Mouse (Mus musculus) right cerebral cortex, adult 2 months (tissue): ENCODE results near the gene Pgm2l1.
"Not testable (repeated sequence)": the region's sequence is repeated elsewhere in the genome, so short reads cannot be mapped to it uniquely, and the experiment has no call there.

Experiments used
- DNase-seq, 2 experiments: peaks; one replicate each; pipeline ENCODE4 v3.0.0; 2021 to 2022; ENCODE audit warnings: low spot score in 2 of 2

The Pgm2l1 gene

GRCm38 (mm10) chr7:100228957-100229356 lies 1.8 kb downstream of the Pgm2l1 start:
- DNase-seq: no peak

- DNase-seq: no peak
Observed at GRCm38 (mm10) chr7:100230646-100231045, 3.5 kb downstream of the Pgm2l1 start.

GRCm38 (mm10) chr7:100231661-100232060 lies 4.5 kb downstream of the Pgm2l1 start:
- no peak for DNase-seq

GRCm38 (mm10) chr7:100233681-100234080 lies 6.5 kb downstream of the Pgm2l1 start:
- DNase-seq: no peak

GRCm38 (mm10) chr7:100234264-100234885 lies 7.2 kb downstream of the Pgm2l1 start:
- DNase-seq: peak; percentile 43 to 56

GRCm38 (mm10) chr7:100238271-100238670 lies 11.1 kb downstream of the Pgm2l1 start:
- DNase-seq: no peak

DNA sequence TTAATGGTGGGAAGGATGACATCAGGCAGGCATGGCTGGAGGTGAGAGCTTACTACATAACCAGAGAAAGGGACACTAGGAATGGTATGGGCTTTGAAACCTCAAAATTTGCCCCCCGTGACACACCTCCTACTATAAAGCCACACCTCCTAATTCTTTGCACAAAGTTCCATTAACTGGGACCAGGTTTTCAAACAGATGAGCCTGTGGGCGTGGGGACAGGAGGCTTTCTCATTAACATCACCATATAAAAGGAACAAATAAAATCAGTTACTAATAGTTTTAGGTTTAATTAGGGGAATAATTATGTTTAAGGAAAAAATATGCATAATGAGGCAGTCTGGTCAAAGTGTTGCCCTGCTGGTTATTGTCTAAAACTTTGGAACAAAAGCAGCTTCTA lies 13.4 kb downstream of the Pgm2l1 start:
- no peak for DNase-seq

DNA sequence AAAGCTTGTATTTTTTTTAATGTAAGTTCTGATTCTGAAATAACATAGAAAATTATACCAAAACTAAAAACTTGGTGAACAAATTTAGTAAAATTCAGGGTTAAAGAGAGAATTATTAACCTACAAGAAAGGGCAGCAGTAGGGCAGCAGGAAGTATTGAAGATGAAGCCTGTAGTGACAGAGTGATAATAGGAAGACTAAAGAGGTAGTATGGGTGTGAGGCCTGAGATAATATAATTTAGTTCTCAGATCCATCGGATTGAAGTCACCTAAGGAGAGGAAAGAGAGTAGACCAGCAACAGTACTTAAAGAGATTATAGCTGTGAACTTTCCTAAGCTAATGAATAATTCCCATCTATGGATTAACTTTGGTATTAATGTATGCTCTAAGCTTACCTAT lies 15.8 kb downstream of the Pgm2l1 start:
- DNase-seq: no peak

GRCm38 (mm10) chr7:100244225-100244624 lies 17.0 kb downstream of the Pgm2l1 start:
- DNase-seq: no peak

GRCm38 (mm10) chr7:100245176-100245575 lies 18.0 kb downstream of the Pgm2l1 start:
- DNase-seq: no peak

- DNase-seq: no peak
Observed at GRCm38 (mm10) chr7:100250667-100251066, 23.5 kb downstream of the Pgm2l1 start.

- no peak for DNase-seq
Observed at GRCm38 (mm10) chr7:100262350-100262749, 35.2 kb downstream of the Pgm2l1 start.

GRCm38 (mm10) chr7:100264934-100265333 lies 37.7 kb downstream of the Pgm2l1 start:
- DNase-seq: not testable (repeated sequence)

DNA sequence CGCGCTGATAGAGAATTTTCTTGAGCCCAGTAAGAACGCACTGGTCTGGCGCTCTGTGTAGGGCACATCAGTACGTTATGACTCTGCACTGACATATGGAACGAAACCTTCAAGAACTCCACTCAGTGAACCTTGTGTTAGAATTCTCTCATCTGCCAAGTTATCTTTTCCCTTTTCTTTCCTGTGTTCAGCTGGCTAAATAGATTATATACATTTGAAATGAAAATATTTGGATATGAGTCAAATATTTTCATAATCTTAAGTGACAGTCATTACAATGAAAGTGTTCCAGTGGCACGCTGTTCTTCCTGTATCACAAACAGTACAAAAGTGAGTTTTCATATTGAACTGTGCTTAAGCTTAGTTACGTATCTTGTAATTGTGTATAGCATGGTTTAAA lies 45.2 kb downstream of the Pgm2l1 start:
- no peak for DNase-seq

GRCm38 (mm10) chr7:100274507-100274906 lies 47.3 kb downstream of the Pgm2l1 start:
- DNase-seq: no peak

DNA sequence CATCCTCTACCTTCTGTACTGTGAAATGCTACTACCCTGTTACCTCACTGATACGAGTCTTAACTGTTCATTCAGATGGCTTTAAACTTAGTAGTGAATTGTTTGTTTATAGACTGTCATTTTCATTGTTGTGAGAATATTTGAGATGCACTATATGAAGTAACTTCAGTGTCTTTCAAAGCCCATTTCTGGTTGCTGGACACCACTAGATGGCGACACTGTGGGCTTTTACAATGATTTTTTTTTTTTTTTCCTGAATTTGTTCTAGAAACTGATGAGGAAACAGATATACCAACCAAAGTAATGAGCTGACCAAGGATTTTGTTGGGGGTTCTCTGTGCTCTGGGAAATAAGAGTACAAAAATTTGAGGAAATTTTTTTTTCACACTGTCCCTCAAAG lies 49.2 kb downstream of the Pgm2l1 start:
- no peak for DNase-seq

- DNase-seq: peak; percentile 59 to 64
Observed at GRCm38 (mm10) chr7:100279803-100280202, 52.6 kb downstream of the Pgm2l1 start.

- DNase-seq: no peak
Observed at GRCm38 (mm10) chr7:100281596-100281995, 54.4 kb downstream of the Pgm2l1 start.

DNA sequence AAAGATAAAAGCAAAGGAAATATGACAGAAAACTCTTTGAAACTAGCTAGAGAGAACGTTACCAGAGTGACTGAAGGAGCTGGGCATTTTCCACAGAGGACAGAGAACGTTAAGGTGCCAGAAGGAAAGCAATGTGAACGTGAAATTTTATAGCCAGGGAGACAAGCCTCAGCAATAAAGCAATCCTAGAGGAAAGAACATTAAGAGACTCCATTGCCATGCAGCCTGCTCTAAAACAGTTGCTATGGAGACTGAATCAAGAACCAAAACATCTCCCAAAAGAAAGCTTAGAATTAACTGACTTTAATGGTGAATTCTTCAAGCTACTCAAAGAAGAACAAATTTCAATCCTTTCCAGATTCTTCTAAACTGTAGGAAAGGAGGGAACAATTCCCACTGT lies 56.1 kb downstream of the Pgm2l1 start:
- DNase-seq: no peak

DNA sequence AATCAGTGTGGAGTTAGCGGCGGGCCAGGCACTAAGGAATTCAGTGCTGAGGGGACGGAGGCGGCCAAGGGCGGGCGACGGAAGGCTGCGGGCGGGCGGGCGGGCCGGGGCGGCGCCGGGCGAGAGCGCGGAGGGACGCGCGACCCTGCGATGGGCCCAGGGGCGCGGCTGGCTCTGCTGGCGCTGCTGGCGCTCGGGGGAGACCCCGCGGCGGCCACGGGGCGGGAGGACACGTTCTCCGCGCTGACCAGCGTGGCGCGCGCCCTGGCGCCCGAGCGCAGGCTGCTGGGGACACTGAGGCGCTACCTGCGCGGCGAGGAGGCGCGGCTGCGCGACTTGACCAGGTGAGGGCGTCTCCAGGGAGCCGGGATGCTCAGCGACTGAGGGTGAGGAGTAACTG lies 58.2 kb downstream of the Pgm2l1 start, which contains the start of gene P4ha3:
TSS of gene P4ha3 (plus strand) at position 138 of the 400 bp plus-strand sequence.
- no peak for DNase-seq

- DNase-seq: no peak
Observed at GRCm38 (mm10) chr7:100287748-100288578, 60.8 kb downstream of the Pgm2l1 start.

GRCm38 (mm10) chr7:100288622-100289021 lies 61.4 kb downstream of the Pgm2l1 start:
- DNase-seq: no peak

DNA sequence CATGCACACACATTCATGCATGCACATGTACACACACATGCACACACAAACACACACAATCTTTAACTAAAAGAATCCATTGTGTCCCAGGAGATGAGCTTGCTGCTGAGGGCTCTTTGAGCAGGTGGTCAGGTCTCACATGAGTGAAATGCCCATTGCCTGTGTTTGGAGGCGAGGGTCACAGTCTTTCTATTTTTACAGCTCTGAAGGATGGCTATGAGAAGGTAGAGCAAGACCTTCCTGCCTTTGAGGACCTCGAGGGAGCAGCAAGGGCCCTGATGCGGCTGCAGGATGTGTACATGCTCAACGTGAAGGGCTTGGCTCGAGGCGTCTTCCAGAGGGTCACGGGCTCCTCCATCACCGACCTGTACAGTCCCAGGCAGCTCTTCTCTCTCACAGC lies 66.4 kb downstream of the Pgm2l1 start:
- no peak for DNase-seq
